Mouse (Mus musculus) embryonic facial prominence, embryonic 13.5 days (tissue): ENCODE measurements around the gene Gng10. TPM values are rescaled to one million over a fixed set of nuclear protein-coding genes. Genes with fewer than 3 reads are reported as not detected.

Experiments
- ATAC-seq: fragments of 200-750 bp; cut with Nextera tagmentation; 2 replicates; pipeline ENCODE4 v1.8.0; 2017; ENCODE audit warnings: low read depth; ENCODE audit not compliant: insufficient number of reproducible peaks, insufficient read depth, low FRiP score, low TSS enrichment
- H3K27ac ChIP-seq: fragments of 300-500 bp; sonication (generic); 2 replicates; pipeline ENCODE4 v1.5.1; 2015; ENCODE audit warnings: moderate library complexity, mild to moderate bottlenecking, inconsistent platforms
- H3K27me3 ChIP-seq: fragments of 300-500 bp; sonication (generic); 2 replicates; pipeline ENCODE4 v1.6.1; 2015; ENCODE audit warnings: mild to moderate bottlenecking, inconsistent platforms
- H3K36me3 ChIP-seq: fragments of 300-500 bp; sonication (generic); 2 replicates; pipeline ENCODE4 v1.6.1; 2015; ENCODE audit warnings: mild to moderate bottlenecking, inconsistent platforms
- H3K4me1 ChIP-seq: fragments of 300-500 bp; sonication (generic); 2 replicates; pipeline ENCODE4 v1.6.1; 2015; ENCODE audit warnings: inconsistent platforms
- H3K4me2 ChIP-seq: fragments of 300-500 bp; sonication (generic); 2 replicates; pipeline ENCODE4 v1.6.1; 2015; ENCODE audit warnings: moderate library complexity, mild to moderate bottlenecking, inconsistent platforms
- H3K4me3 ChIP-seq: fragments of 300-500 bp; sonication (generic); 2 replicates; pipeline ENCODE4 v1.5.1; 2015; ENCODE audit warnings: mild to moderate bottlenecking, inconsistent platforms
- H3K9ac ChIP-seq: fragments of 300-500 bp; sonication (generic); 2 replicates; pipeline ENCODE4 v1.6.1; 2015; ENCODE audit warnings: mild to moderate bottlenecking, inconsistent platforms
- H3K9me3 ChIP-seq: fragments of 300-500 bp; sonication (generic); 2 replicates; pipeline ENCODE4 v1.6.1; 2016; ENCODE audit warnings: inconsistent platforms
- WGBS: fragments of 180-500 bp; shearing (Covaris S2); methylation state at CpG from one replicate; pipeline ENCODE4 v1.1.7; 2015; ENCODE audit warnings: mixed read lengths; 5-methylcytosine and 5-hydroxymethylcytosine counted together
- polyA plus RNA-seq: library from polyadenylated mRNA; unstranded; fragments of >200 nt; fragmentation: Nextera tagmentation; extraction: Ambion mirVana; gene quantifications from 2 replicates; pipeline ENCODE4 v1.2.1, GENCODE M21; 2015

Gene Gng10
- polyA plus RNA-seq, 1 experiment from 2014 or later = 197 TPM

GRCm38 (mm10) chr4:58999686-59000085, 35.2 kb upstream of the Gng10 start:
- peaks cover 10% of the 10 kb centered on the region for H3K4me1 ChIP-seq
- WGBS = 2% methylated on average over 2 of the region's 2 CpGs
- no peak overlapping the region for H3K4me3 ChIP-seq
- H3K9me3 ChIP-seq = no peaks in the 10 kb centered on the region
- ATAC-seq = no peak
- H3K36me3 ChIP-seq = no peaks in the 10 kb centered on the region
- H3K27ac ChIP-seq = no peak overlapping the region
- H3K27me3 ChIP-seq = no peaks in the 10 kb centered on the region
- H3K9ac ChIP-seq = no peak overlapping the region
- H3K4me2 ChIP-seq = no peak overlapping the region

- no peak for ATAC-seq
- H3K36me3 ChIP-seq = no peaks in the 10 kb centered on the region
Observed at GRCm38 (mm10) chr4:59000614-59001013, 34.3 kb upstream of the Gng10 start.

GRCm38 (mm10) chr4:59002948-59003805, 31.7 kb upstream of the Gng10 start, which contains the start of gene Gm20503:
Gene Gm20503, plus strand, starts transcription at chr4:59003210.
- H3K27ac ChIP-seq = peak within 1 kb of the TSS; percentile 85
- H3K4me1 ChIP-seq = peaks cover 33% of the 10 kb centered on the region
- under 1% methylated on average over 88 of the region's 89 CpGs for WGBS
- peak within 1 kb of the TSS; percentile 94 for H3K4me3 ChIP-seq
- peak within 1 kb of the TSS; percentile 77 for H3K4me2 ChIP-seq
- H3K27me3 ChIP-seq = no peaks in the 10 kb centered on the region
- ATAC-seq = peak; percentile 93
- peak within 1 kb of the TSS; percentile 97 for H3K9ac ChIP-seq
- no peaks in the 10 kb centered on the region for H3K9me3 ChIP-seq
- H3K36me3 ChIP-seq = no peaks in the 10 kb centered on the region

More at GRCm38 (mm10) chr4:59000614-59001013, 34.3 kb upstream of the Gng10 start:
- H3K4me1 ChIP-seq = peaks cover 17% of the 10 kb centered on the region
- WGBS = 2% methylated on average over 2 of the region's 2 CpGs
- no peaks in the 10 kb centered on the region for H3K9me3 ChIP-seq
- no peak overlapping the region for H3K4me3 ChIP-seq
- H3K27me3 ChIP-seq = no peaks in the 10 kb centered on the region
- no peak overlapping the region for H3K27ac ChIP-seq
- H3K4me2 ChIP-seq = no peak overlapping the region
- H3K9ac ChIP-seq = no peak overlapping the region

GRCm38 (mm10) chr4:59003806-59004200, 31.1 kb upstream of the Gng10 start:
- H3K27ac ChIP-seq = no peak overlapping the region
- peaks cover 37% of the 10 kb centered on the region for H3K4me1 ChIP-seq
- 28% methylated on average over 7 of the region's 7 CpGs for WGBS
- no peaks in the 10 kb centered on the region for H3K27me3 ChIP-seq
- peak overlapping the region; percentile 77 for H3K4me2 ChIP-seq
- no peaks in the 10 kb centered on the region for H3K9me3 ChIP-seq
- ATAC-seq = no peak
- H3K36me3 ChIP-seq = no peaks in the 10 kb centered on the region
- H3K9ac ChIP-seq = peak overlapping the region; percentile 97
- H3K4me3 ChIP-seq = peak overlapping the region; percentile 94

- Histone ChIP-seq H3K27ac (no peak overlapping the region), H3K4me2 (no peak overlapping the region), H3K36me3 (no peaks in the 10 kb centered on the region), H3K27me3 (no peaks in the 10 kb centered on the region), H3K9me3 (no peaks in the 10 kb centered on the region), H3K4me3 (no peak overlapping the region), H3K4me1 (peaks cover 38% of the 10 kb centered on the region), H3K9ac (0 out of 2 replicates have a peak overlapping the region, but pooled peaks have one; percentile 1)
- no peak for ATAC-seq
- 42% methylated on average over 8 of the region's 8 CpGs for WGBS
Observed at GRCm38 (mm10) chr4:59006211-59006610, 28.7 kb upstream of the Gng10 start.

GRCm38 (mm10) chr4:59007016-59007415, 27.9 kb upstream of the Gng10 start:
- no peaks in the 10 kb centered on the region for H3K27me3 ChIP-seq
- WGBS = 70% methylated on average over 6 of the region's 6 CpGs
- no peak overlapping the region for H3K27ac ChIP-seq
- no peak overlapping the region for H3K9ac ChIP-seq
- no peak overlapping the region for H3K4me2 ChIP-seq
- peaks cover 41% of the 10 kb centered on the region for H3K4me1 ChIP-seq
- no peaks in the 10 kb centered on the region for H3K36me3 ChIP-seq
- ATAC-seq = no peak
- H3K4me3 ChIP-seq = no peak overlapping the region
- H3K9me3 ChIP-seq = no peaks in the 10 kb centered on the region

- no peak overlapping the region for H3K4me3 ChIP-seq
- H3K9ac ChIP-seq = no peak overlapping the region
- no peaks in the 10 kb centered on the region for H3K9me3 ChIP-seq
- ATAC-seq = no peak
- H3K4me1 ChIP-seq = peaks cover 44% of the 10 kb centered on the region
- 64% methylated on average over 5 of the region's 5 CpGs for WGBS
- H3K4me2 ChIP-seq = no peak overlapping the region
- no peaks in the 10 kb centered on the region for H3K36me3 ChIP-seq
- H3K27ac ChIP-seq = no peak overlapping the region
- no peaks in the 10 kb centered on the region for H3K27me3 ChIP-seq
Observed at GRCm38 (mm10) chr4:59007974-59008373, 26.9 kb upstream of the Gng10 start.

- H3K4me2 ChIP-seq = no peak overlapping the region
- H3K9ac ChIP-seq = no peak overlapping the region
- ATAC-seq = no peak
- no peak overlapping the region for H3K4me3 ChIP-seq
- peaks cover 40% of the 10 kb centered on the region for H3K4me1 ChIP-seq
- H3K27ac ChIP-seq = no peak overlapping the region
- 0 out of 2 replicates have a peak, but pooled peaks cover 4% of the 10 kb centered on the region for H3K36me3 ChIP-seq
- H3K9me3 ChIP-seq = no peaks in the 10 kb centered on the region
- 87% methylated on average over 7 of the region's 7 CpGs for WGBS
- H3K27me3 ChIP-seq = no peaks in the 10 kb centered on the region
Observed at GRCm38 (mm10) chr4:59009186-59009585, 25.7 kb upstream of the Gng10 start.

GRCm38 (mm10) chr4:59009696-59010095, 25.2 kb upstream of the Gng10 start:
- Histone ChIP-seq H3K27me3 (no peaks in the 10 kb centered on the region), H3K9me3 (no peaks in the 10 kb centered on the region), H3K36me3 (0 out of 2 replicates have a peak, but pooled peaks cover 4% of the 10 kb centered on the region), H3K4me1 (peaks cover 35% of the 10 kb centered on the region), H3K9ac (no peak overlapping the region), H3K4me2 (no peak overlapping the region), H3K4me3 (no peak overlapping the region), H3K27ac (no peak overlapping the region)
- WGBS = 77% methylated on average over 4 of the region's 4 CpGs
- no peak for ATAC-seq

GRCm38 (mm10) chr4:59011446-59011845, 23.4 kb upstream of the Gng10 start:
- Histone ChIP-seq H3K36me3 (peaks cover 10% of the 10 kb centered on the region; the same call in 1 of the 2 replicates), H3K4me1 (peaks cover 19% of the 10 kb centered on the region), H3K4me2 (no peak overlapping the region), H3K9me3 (no peaks in the 10 kb centered on the region), H3K4me3 (no peak overlapping the region), H3K27ac (no peak overlapping the region), H3K27me3 (no peaks in the 10 kb centered on the region), H3K9ac (no peak overlapping the region)
- WGBS = 79% methylated on average over 3 of the region's 3 CpGs
- ATAC-seq = no peak

- H3K4me2 ChIP-seq = no peak overlapping the region
Observed at GRCm38 (mm10) chr4:59015181-59015580, 19.7 kb upstream of the Gng10 start.

GRCm38 (mm10) chr4:59016922-59017321, 18.0 kb upstream of the Gng10 start:
- peaks cover 43% of the 10 kb centered on the region for H3K36me3 ChIP-seq
- no peak overlapping the region for H3K9ac ChIP-seq
- H3K4me2 ChIP-seq = no peak overlapping the region
- WGBS = 93% methylated on average over 2 of the region's 2 CpGs
- no peak for ATAC-seq
- no peak overlapping the region for H3K27ac ChIP-seq
- 0 out of 2 replicates have a peak, but pooled peaks cover 4% of the 10 kb centered on the region for H3K4me1 ChIP-seq
- no peaks in the 10 kb centered on the region for H3K9me3 ChIP-seq
- H3K4me3 ChIP-seq = no peak overlapping the region
- no peaks in the 10 kb centered on the region for H3K27me3 ChIP-seq

More at GRCm38 (mm10) chr4:59015181-59015580, 19.7 kb upstream of the Gng10 start:
- Histone ChIP-seq H3K36me3 (peaks cover 33% of the 10 kb centered on the region), H3K9ac (no peak overlapping the region), H3K4me1 (peaks cover 8% of the 10 kb centered on the region; the same call in 1 of the 2 replicates), H3K27ac (no peak overlapping the region), H3K27me3 (no peaks in the 10 kb centered on the region), H3K4me3 (no peak overlapping the region), H3K9me3 (no peaks in the 10 kb centered on the region)
- no peak for ATAC-seq
- 88% methylated on average over 3 of the region's 3 CpGs for WGBS
